Mouse (Mus musculus): ENCODE measurements around the gene Nucks1. TPM values are rescaled to one million over a fixed set of nuclear protein-coding genes. Genes with fewer than 3 reads are reported as not detected.
"Not testable (repeated sequence)": the region's sequence is repeated elsewhere in the genome, so short reads cannot be mapped to it uniquely, and the experiment has no call there.

Nucks1 gene
- total RNA-seq (2017), result 388 and 411 TPM in 2 replicates

GRCm38 (mm10) chr1:131910001-131910648, at the start of gene Nucks1:
Nucks1 (plus strand) TSS chr1:131910534.
- peak; percentile 93 for ATAC-seq (replicated peaks; ENCODE audit: low read depth, poor library complexity, severe bottlenecking)

DNA sequence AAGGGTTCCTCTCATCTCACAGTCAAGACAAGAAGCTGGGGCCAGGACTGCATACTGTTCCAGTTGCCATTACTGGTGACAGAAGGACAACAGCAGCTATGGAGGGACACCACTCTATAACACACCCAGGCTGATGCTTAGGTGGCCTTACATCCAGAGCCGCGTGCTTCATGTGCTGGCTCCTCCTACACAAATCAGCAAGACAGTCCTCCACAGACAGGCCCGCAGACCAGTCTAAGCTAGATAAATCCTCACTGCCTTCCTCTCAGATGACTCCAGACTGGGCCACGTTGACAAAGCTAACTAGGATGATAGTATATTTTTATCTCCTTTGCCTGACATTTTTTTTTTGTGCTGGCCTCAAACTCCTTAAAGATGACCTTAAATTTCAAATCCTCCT, 48.5 kb upstream of the Nucks1 start:
- no peak for ATAC-seq (replicated peaks; ENCODE audit: low read depth, poor library complexity, severe bottlenecking)

- no peak for ATAC-seq (replicated peaks; ENCODE audit: low read depth, poor library complexity, severe bottlenecking)
Measured at GRCm38 (mm10) chr1:131865596-131865995, 44.7 kb upstream of the Nucks1 start.

GRCm38 (mm10) chr1:131866304-131866999, 43.9 kb upstream of the Nucks1 start:
- ATAC-seq (replicated peaks; ENCODE audit: low read depth, poor library complexity, severe bottlenecking), result no peak

DNA sequence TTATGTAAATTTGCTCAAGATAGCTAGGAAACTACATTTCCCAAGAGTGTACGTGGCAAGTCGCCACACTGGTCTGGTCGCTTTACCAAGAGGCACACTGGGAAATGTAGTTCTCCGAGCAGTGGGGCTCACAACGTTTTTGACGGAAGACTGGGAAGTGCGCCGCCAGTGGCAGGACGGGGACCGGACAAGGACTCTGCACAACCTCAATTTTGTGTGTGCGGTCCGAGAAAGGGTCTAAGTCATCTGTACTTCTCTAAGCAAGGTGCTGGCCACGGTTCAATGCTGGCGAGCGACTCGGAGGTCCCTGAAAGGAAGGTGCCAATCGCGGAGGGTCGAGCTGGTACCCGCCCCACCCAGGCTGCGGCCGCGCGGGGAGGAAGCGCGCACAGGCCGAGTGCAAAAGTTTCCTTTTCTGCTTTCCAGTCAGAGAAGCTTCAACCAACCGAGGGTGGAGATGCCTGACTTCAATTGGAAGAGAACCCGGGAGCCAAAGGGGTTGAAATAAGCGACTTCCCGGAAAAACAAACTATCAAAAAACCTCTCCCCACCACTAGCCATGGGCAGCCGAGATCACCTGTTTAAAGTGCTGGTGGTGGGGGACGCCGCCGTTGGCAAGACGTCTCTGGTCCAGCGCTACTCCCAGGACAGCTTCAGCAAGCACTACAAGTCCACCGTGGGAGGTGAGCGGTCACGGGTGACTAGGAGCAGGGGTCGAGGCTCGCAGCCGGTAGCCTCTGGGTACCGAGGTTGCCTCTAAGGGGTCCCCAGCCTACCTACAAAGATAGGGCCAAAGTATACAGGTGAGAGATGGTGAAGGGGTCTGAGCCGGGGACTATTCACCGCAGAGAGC, 43.0 kb upstream of the Nucks1 start, which contains the start of gene Rab29:
Gene Rab29 (plus strand): TSS at position 132 of the 853 bp plus-strand sequence.
- peak; percentile 97 for ATAC-seq (replicated peaks; ENCODE audit: low read depth, poor library complexity, severe bottlenecking)

GRCm38 (mm10) chr1:131867946-131868290, 42.4 kb upstream of the Nucks1 start:
- ATAC-seq (replicated peaks; ENCODE audit: low read depth, poor library complexity, severe bottlenecking), result peak; percentile 29; the same call in 1 of the 2 replicates

- no peak for ATAC-seq (replicated peaks; ENCODE audit: low read depth, poor library complexity, severe bottlenecking)
Measured at GRCm38 (mm10) chr1:131869561-131869960, 40.8 kb upstream of the Nucks1 start.

DNA sequence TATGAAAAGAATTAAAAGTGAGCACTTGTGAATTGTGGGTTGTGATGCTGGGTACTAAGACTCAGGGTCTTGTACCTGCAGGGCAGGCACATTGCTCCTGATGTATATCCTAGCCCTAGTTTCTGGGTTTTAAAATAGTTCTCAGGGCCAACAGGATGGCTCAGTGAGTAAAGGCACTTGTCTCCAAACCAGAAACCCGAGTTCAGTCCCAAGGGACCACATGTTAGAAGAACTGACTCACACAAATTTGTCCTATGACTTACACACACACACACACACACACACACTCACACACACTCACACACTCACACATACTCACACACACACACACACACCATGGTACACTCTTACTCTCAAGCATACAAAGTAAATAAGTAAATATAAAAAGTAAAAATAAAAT, 37.5 kb upstream of the Nucks1 start:
- ATAC-seq (replicated peaks; ENCODE audit: low read depth, poor library complexity, severe bottlenecking), result no peak

- no peak for ATAC-seq (replicated peaks; ENCODE audit: low read depth, poor library complexity, severe bottlenecking)
Measured at GRCm38 (mm10) chr1:131879816-131880215, 30.5 kb upstream of the Nucks1 start.

GRCm38 (mm10) chr1:131882787-131883186, 27.5 kb upstream of the Nucks1 start:
- ATAC-seq (replicated peaks; ENCODE audit: low read depth, poor library complexity, severe bottlenecking), result 0 out of 2 replicates have a peak, but pooled peaks have one; percentile 47

DNA sequence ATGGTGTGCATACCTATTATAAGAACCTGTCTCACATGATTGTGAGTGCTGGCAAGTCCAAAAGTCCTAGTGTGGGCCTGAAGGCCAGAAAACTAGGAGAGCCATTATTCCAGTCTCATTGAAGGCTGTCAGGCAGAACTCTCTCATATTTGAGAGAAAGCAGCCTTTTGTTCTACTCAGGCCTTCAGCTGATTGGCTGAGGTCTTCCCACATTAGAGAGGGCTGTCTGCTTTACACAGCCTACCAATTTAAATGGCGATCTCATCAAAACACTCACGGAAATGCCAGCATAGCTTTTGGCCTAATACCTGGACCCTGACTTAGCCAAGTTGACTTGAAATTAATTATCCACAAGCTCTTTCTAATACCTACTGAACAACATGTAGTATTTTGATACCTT, 24.2 kb upstream of the Nucks1 start:
- no peak for ATAC-seq (replicated peaks; ENCODE audit: low read depth, poor library complexity, severe bottlenecking)

GRCm38 (mm10) chr1:131886641-131887040, 23.7 kb upstream of the Nucks1 start:
- no peak for ATAC-seq (replicated peaks; ENCODE audit: low read depth, poor library complexity, severe bottlenecking)

- no peak for ATAC-seq (replicated peaks; ENCODE audit: low read depth, poor library complexity, severe bottlenecking)
Measured at GRCm38 (mm10) chr1:131890043-131890658, 20.2 kb upstream of the Nucks1 start.

- no peak for ATAC-seq (replicated peaks; ENCODE audit: low read depth, poor library complexity, severe bottlenecking)
Measured at GRCm38 (mm10) chr1:131891436-131891835, 18.9 kb upstream of the Nucks1 start.

DNA sequence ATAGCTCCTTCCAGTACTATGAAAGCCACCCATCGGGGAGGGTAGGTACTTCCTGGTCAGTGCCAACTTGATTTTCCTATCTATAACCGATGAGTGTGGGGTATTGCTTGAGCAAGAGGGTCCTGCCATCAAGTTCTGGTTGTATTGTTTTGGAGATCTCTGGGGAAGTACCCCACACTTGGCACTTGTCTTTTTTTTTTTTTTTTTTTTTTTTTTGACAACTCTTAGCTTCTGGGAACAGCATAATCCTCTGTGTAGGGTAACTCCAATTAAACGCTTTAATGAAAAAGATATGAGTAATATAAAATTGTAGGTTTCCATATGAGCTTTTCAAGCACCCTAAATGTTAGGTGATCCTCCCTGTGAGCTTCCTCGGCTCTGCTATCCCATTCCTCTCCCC, 7.7 kb upstream of the Nucks1 start:
- ATAC-seq (replicated peaks; ENCODE audit: low read depth, poor library complexity, severe bottlenecking), result no peak

DNA sequence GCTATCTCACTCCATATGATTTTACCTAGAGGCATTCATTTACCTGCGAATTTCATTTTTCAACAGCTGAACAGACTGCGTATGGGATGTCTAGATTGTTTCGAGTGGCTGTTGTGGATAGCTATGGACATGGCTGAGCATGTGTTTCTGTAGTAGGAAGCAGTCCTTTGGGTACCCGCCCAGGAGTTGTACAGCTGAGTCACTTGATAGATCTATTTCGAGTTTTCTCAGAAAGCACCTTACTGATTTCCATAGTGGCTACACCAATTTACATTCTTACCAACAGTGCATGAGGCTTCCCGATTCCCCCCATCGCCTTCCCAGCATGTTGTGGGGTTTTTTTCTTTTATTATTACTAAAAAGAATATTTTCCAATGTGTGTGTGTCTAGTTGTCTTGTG, 7.1 kb upstream of the Nucks1 start:
- no peak for ATAC-seq (replicated peaks; ENCODE audit: low read depth, poor library complexity, severe bottlenecking)

DNA sequence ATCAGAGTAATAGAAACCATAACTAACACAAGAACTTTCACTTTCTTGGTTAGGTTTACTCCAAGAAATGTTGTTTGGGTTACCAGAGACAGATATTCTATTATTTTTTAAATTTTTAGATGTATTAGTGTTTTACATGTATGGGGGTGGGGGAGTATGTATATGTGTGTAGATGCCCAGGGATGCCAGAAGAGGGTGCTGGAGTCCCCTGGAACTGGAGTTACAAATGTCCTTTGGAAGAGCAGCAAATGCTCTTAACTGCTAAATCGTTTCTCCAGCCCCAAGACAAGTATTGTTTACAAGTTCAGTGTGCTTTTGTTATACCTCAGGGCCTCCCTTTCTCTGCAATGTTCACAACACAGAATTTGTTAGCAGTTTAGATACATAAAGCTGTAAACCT, 4.8 kb upstream of the Nucks1 start:
- 0 out of 2 replicates have a peak, but pooled peaks have one; percentile 36 for ATAC-seq (replicated peaks; ENCODE audit: low read depth, poor library complexity, severe bottlenecking)

GRCm38 (mm10) chr1:131908456-131908855, 1.9 kb upstream of the Nucks1 start:
- ATAC-seq (replicated peaks; ENCODE audit: low read depth, poor library complexity, severe bottlenecking), result peak; percentile 17

DNA sequence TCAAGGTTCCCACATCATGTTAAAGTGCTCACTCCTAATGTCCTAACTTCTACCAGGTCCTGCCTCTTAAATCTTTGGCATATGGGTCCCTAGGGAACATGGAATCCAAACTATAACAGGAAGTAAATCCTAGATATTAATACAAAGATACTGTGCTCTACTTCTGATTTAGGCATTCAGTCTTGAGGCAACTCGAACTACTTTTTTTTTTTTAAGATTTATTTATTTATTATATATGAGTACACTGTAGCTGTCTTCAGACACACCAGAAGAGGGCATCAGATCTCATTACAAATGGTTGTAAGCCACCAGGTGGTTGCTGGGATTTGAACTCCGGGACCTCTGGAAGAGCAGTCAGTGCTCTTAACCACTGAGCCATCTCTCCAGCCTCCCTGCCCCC, 1.1 kb upstream of the Nucks1 start:
- ATAC-seq (replicated peaks; ENCODE audit: low read depth, poor library complexity, severe bottlenecking), result not testable (repeated sequence)

All from common myeloid progenitor, adult 5-6 weeks (primary cell).